Mouse (Mus musculus) forebrain, embryonic 14.5 days (tissue): ENCODE measurements around the gene Osbpl5. TPM values are rescaled to one million over a fixed set of nuclear protein-coding genes. Genes with fewer than 3 reads are reported as not detected.
A peak's percentile ranks its signal among the peaks of the same experiment; 100 is the strongest.

Experiments used
- ATAC-seq: fragments of 200-750 bp; cut with Nextera tagmentation; 2 replicates; pipeline ENCODE4 v1.8.0; 2017; ENCODE audit warnings: mild to moderate bottlenecking, moderate library complexity
- DNase-seq: peaks from one replicate; pipeline ENCODE4 v3.0.0-alpha.2; 2015; ENCODE audit warnings: low spot score
- H3K27ac ChIP-seq: fragments of 300-500 bp; sonication (generic); 2 replicates; pipeline ENCODE4 v1.5.1; 2014; ENCODE audit warnings: low read depth, mild to moderate bottlenecking, control low read depth, low read length, moderate library complexity
- H3K27me3 ChIP-seq: fragments of 300-500 bp; sonication (generic); replicated peaks from 2 replicates; pipeline ENCODE4 v1.6.1; 2014; ENCODE audit warnings: low read length, control low read depth, mixed read lengths; ENCODE audit not compliant: control insufficient read depth, insufficient read depth
- H3K36me3 ChIP-seq: fragments of 300-500 bp; sonication (generic); 2 replicates; pipeline ENCODE4 v1.6.1; 2014; ENCODE audit warnings: low read length, control low read depth; ENCODE audit not compliant: control insufficient read depth, insufficient read depth
- H3K4me1 ChIP-seq: fragments of 300-500 bp; sonication (generic); 2 replicates; pipeline ENCODE4 v1.6.1; 2014; ENCODE audit warnings: antibody characterized with exemption, low read length, control low read depth; ENCODE audit not compliant: control insufficient read depth, insufficient read depth
- H3K4me2 ChIP-seq: fragments of 300-500 bp; sonication (generic); 2 replicates; pipeline ENCODE4 v1.6.1; 2014; ENCODE audit warnings: mild to moderate bottlenecking, control low read depth, low read length
- H3K4me3 ChIP-seq: fragments of 300-500 bp; sonication (generic); 2 replicates; pipeline ENCODE4 v1.5.1; 2014; ENCODE audit warnings: low read depth, low read length, control low read depth
- H3K9ac ChIP-seq: fragments of 300-500 bp; sonication (generic); 2 replicates; pipeline ENCODE4 v1.6.1; 2014; ENCODE audit warnings: mild to moderate bottlenecking, low read length, control low read depth, moderate library complexity
- H3K9me3 ChIP-seq: fragments of 300-500 bp; sonication (generic); replicated peaks from 2 replicates; pipeline ENCODE4 v1.6.1; 2016; ENCODE audit warnings: low read length, control low read depth, mixed read lengths; ENCODE audit not compliant: control insufficient read depth
- WGBS: fragments of 180-500 bp; shearing (Covaris S2); extraction: QIAGEN DNeasy Blood & Tissue Kit; methylation state at CpG from one replicate; pipeline ENCODE4 v1.1.7; 2014; 5-methylcytosine and 5-hydroxymethylcytosine counted together
- polyA plus RNA-seq: library from polyadenylated mRNA; unstranded; fragments of >200 nt; fragmentation: Nextera tagmentation; extraction: Ambion mirVana; gene quantifications from 2 replicates; pipeline ENCODE4 v1.2.1, GENCODE M21; 2014

Gene Osbpl5
- polyA plus RNA-seq, 1 experiment from 2014 or later = 25.8 TPM

GRCm38 (mm10) chr7:143723841-143724240 lies 32.9 kb downstream of the Osbpl5 start:
- ATAC-seq = no peak
- WGBS = 88% methylated on average over 4 of the region's 4 CpGs
- no peak for DNase-seq

GRCm38 (mm10) chr7:143722646-143723045 lies 34.1 kb downstream of the Osbpl5 start:
- 69% methylated on average over 5 of the region's 5 CpGs for WGBS
- Histone ChIP-seq H3K27me3 (no peaks in the 10 kb centered on the region), H3K9ac (no peak overlapping the region), H3K4me2 (no peak overlapping the region), H3K4me1 (no peaks in the 10 kb centered on the region), H3K36me3 (no peaks in the 10 kb centered on the region), H3K9me3 (no peaks in the 10 kb centered on the region), H3K4me3 (no peak overlapping the region), H3K27ac (peak overlapping the region; percentile 44; the same call in 1 of the 2 replicates)
- peak; percentile 44; the same call in 1 of the 2 replicates for ATAC-seq
- DNase-seq = peak; percentile 52

More at GRCm38 (mm10) chr7:143723841-143724240, 32.9 kb downstream of the Osbpl5 start:
- Histone ChIP-seq H3K4me1 (no peaks in the 10 kb centered on the region), H3K9ac (no peak overlapping the region), H3K27me3 (no peaks in the 10 kb centered on the region), H3K27ac (no peak overlapping the region), H3K4me3 (no peak overlapping the region), H3K4me2 (no peak overlapping the region), H3K9me3 (no peaks in the 10 kb centered on the region), H3K36me3 (no peaks in the 10 kb centered on the region)

- Histone ChIP-seq H3K4me2 (no peak overlapping the region), H3K9me3 (no peaks in the 10 kb centered on the region), H3K4me3 (no peak overlapping the region), H3K27ac (no peak overlapping the region), H3K4me1 (no peaks in the 10 kb centered on the region), H3K27me3 (no peaks in the 10 kb centered on the region), H3K9ac (no peak overlapping the region), H3K36me3 (peaks cover 14% of the 10 kb centered on the region)
- WGBS = 80% methylated on average over 1 of the region's 1 CpGs
- DNase-seq = no peak
- ATAC-seq = no peak
Observed at GRCm38 (mm10) chr7:143717811-143718210, 39.0 kb downstream of the Osbpl5 start.

- Histone ChIP-seq H3K4me3 (no peak overlapping the region), H3K27me3 (no peaks in the 10 kb centered on the region), H3K4me2 (no peak overlapping the region), H3K4me1 (no peaks in the 10 kb centered on the region), H3K9ac (no peak overlapping the region), H3K9me3 (no peaks in the 10 kb centered on the region), H3K27ac (no peak overlapping the region), H3K36me3 (peaks cover 33% of the 10 kb centered on the region)
- DNase-seq (no peak), ATAC-seq (no peak)
- 79% methylated on average over 4 of the region's 4 CpGs for WGBS
Observed at GRCm38 (mm10) chr7:143713421-143713820, 43.4 kb downstream of the Osbpl5 start.

GRCm38 (mm10) chr7:143712771-143713348 lies 43.9 kb downstream of the Osbpl5 start:
- no peaks in the 10 kb centered on the region for H3K9me3 ChIP-seq
- no peak overlapping the region for H3K4me3 ChIP-seq
- ATAC-seq = no peak
- H3K36me3 ChIP-seq = peaks cover 37% of the 10 kb centered on the region
- WGBS = 81% methylated on average over 8 of the region's 8 CpGs
- H3K27me3 ChIP-seq = no peaks in the 10 kb centered on the region
- no peak for DNase-seq
- no peaks in the 10 kb centered on the region for H3K4me1 ChIP-seq
- no peak overlapping the region for H3K9ac ChIP-seq
- H3K27ac ChIP-seq = no peak overlapping the region
- no peak overlapping the region for H3K4me2 ChIP-seq

GRCm38 (mm10) chr7:143712023-143712422 lies 44.8 kb downstream of the Osbpl5 start:
- no peak overlapping the region for H3K4me3 ChIP-seq
- DNase-seq = peak; percentile 8
- H3K4me2 ChIP-seq = no peak overlapping the region
- H3K9me3 ChIP-seq = no peaks in the 10 kb centered on the region
- H3K4me1 ChIP-seq = no peaks in the 10 kb centered on the region
- H3K9ac ChIP-seq = no peak overlapping the region
- WGBS = 76% methylated on average over 4 of the region's 4 CpGs
- no peak overlapping the region for H3K27ac ChIP-seq
- H3K27me3 ChIP-seq = no peaks in the 10 kb centered on the region
- ATAC-seq = no peak
- peaks cover 37% of the 10 kb centered on the region for H3K36me3 ChIP-seq

GRCm38 (mm10) chr7:143711381-143711780 lies 45.4 kb downstream of the Osbpl5 start:
- no peaks in the 10 kb centered on the region for H3K27me3 ChIP-seq
- 85% methylated on average over 7 of the region's 7 CpGs for WGBS
- no peaks in the 10 kb centered on the region for H3K9me3 ChIP-seq
- H3K4me3 ChIP-seq = no peak overlapping the region
- H3K9ac ChIP-seq = no peak overlapping the region
- H3K36me3 ChIP-seq = peaks cover 37% of the 10 kb centered on the region
- DNase-seq = no peak
- no peak overlapping the region for H3K27ac ChIP-seq
- no peaks in the 10 kb centered on the region for H3K4me1 ChIP-seq
- ATAC-seq = no peak
- H3K4me2 ChIP-seq = no peak overlapping the region

- H3K4me2 ChIP-seq = no peak overlapping the region
- no peak for DNase-seq
- H3K9me3 ChIP-seq = no peaks in the 10 kb centered on the region
- no peaks in the 10 kb centered on the region for H3K4me1 ChIP-seq
- H3K9ac ChIP-seq = no peak overlapping the region
- H3K4me3 ChIP-seq = no peak overlapping the region
- H3K27ac ChIP-seq = no peak overlapping the region
- 88% methylated on average over 7 of the region's 7 CpGs for WGBS
- H3K27me3 ChIP-seq = no peaks in the 10 kb centered on the region
- peaks cover 29% of the 10 kb centered on the region for H3K36me3 ChIP-seq
- ATAC-seq = no peak
Observed at GRCm38 (mm10) chr7:143709395-143709794, 47.4 kb downstream of the Osbpl5 start.

GRCm38 (mm10) chr7:143706697-143707438 lies 49.9 kb downstream of the Osbpl5 start:
- H3K27ac ChIP-seq = no peak overlapping the region
- no peaks in the 10 kb centered on the region for H3K9me3 ChIP-seq

More at GRCm38 (mm10) chr7:143706697-143707438, 49.9 kb downstream of the Osbpl5 start:
- Histone ChIP-seq H3K4me2 (no peak overlapping the region), H3K9ac (no peak overlapping the region), H3K4me1 (no peaks in the 10 kb centered on the region), H3K4me3 (no peak overlapping the region), H3K36me3 (peaks cover 32% of the 10 kb centered on the region; the same call in 1 of the 2 replicates), H3K27me3 (no peaks in the 10 kb centered on the region)
- DNase-seq = peak; percentile 98
- peak; percentile 92 for ATAC-seq
- 40% methylated on average over 7 of the region's 7 CpGs for whole genome bisulfite sequencing
